Mouse (Mus musculus) regulatory T cell (primary cell): ENCODE data around the gene Iqsec1.

Source experiments
- in situ Hi-C: fragments of 300-600 bp; cut with MboI, MseI; formaldehyde crosslinking; loops from one replicate; pipeline ENCODE4 v1.15.1; 2025; ENCODE audit warnings: high pct_unique_total_duplicates

Gene Iqsec1

DNA sequence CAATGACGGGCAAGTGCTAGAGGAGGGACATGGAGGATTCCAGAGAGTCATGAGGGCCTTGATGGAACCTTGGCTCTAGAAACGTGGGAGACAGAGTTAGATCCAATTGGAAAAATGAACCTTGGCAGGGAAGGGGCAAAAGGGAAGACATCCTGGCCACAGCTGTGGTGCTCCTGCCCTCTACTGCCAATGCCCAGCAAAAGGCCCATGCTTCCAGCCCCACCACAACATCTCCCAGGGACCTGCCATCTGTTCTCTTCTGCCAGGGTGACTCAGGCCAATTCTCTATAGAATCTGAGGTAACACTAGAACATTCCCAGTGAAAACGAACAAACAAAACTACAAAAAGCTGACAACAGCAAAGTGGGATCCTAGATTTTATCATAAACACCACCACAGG is 173.1 kb downstream of the Iqsec1 start:
- in situ Hi-C loops: no loop called here

DNA sequence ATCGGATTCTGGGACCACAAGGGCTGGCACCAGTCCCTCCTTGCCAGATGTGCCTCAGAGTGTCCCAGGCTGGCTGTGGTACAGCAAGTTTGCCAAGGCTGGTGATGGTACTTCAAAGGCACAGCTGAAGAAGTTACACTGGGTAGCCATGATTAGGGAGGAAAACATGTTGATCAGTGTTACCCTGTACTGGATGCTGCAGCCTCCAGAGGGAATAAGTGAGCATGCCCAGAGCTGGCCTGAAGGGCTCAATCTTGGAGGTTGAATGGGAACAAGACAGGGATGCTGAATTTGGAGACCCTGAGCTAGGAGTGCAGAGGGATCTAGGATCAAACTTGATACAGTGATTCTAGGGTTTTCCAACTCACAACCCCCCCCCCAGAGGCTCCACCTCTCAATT is 175.0 kb downstream of the Iqsec1 start:
- in situ Hi-C loops: no loop called here

DNA sequence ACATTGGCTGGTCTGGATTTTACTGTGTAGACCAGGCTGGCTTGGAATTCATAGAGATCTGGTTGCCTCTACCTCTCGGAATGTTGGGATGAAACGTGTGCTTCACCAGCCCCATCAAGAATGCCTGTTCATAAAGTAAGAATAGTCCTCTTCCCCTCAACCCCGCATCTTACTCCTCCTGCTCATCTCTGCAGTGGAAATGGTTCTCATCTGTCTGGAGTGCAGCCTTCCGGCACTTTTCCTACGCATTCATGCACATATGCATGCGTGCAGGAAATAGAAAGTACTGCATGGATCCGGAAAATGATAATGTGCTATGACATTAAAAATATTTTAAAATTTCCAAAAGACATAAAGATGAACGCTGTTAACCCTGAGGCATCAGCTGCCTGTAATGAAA is 175.9 kb downstream of the Iqsec1 start:
- in situ Hi-C loops: no loop called here

DNA sequence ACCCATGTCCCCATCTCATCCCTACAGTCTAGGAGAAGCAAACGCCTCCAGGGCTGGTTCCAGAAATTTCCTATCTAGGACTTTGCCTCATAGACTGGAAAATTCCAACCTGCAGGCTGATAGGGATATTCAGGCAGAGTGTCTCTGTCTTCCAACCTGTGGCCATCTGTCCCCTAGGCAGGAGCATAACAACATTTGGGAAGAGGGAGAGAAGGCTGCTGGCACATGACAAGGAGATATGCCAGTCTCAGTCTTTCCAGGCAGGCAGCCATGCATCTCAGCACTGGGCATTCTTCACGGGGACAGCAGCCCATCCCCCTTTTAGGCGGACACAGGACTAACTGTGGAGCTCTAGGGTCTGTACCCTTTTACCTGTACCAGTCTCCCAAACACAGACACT is 176.4 kb downstream of the Iqsec1 start:
- in situ Hi-C loops: no loop called here

DNA sequence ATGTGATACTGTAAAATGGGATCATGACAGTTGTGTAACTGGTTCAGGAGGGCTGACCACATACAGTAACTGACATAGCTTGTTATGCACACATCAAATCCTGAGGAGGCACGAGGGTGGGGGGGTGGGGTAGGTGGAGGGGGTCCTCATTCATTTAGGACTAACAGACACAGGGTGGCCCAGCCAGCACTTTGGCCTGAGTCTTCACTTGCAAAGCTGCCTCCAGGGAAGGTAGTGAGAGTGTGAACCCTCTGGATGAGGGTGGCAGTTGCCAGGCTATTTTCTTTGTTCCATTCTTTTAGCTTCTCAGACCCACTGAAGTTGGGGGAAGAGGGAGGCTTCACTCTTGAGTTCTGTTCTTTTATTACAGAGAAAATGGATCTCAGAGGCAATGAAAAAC is 177.9 kb downstream of the Iqsec1 start:
- in situ Hi-C loops: no loop called here

DNA sequence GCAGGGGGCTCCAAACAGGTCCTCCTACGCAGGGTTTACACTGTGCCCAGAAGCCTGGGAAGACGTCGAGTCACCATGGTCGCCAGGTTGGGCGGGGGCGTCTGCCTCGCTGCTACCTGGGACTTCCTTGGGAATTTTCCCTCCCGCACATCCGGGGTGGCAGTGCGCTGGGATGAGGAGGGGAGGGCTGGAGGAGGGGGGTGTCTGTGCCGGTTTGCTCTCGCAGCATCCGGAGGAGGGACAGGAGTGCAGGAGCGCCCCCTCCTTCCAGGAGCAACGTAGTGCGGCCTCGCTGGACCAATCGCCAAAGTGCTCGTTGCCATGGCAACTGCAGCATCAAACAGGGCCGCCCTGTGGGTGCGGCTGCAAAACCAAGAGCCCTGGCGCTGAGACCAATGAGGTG is 178.5 kb downstream of the Iqsec1 start:
- in situ Hi-C loops: no loop called here

DNA sequence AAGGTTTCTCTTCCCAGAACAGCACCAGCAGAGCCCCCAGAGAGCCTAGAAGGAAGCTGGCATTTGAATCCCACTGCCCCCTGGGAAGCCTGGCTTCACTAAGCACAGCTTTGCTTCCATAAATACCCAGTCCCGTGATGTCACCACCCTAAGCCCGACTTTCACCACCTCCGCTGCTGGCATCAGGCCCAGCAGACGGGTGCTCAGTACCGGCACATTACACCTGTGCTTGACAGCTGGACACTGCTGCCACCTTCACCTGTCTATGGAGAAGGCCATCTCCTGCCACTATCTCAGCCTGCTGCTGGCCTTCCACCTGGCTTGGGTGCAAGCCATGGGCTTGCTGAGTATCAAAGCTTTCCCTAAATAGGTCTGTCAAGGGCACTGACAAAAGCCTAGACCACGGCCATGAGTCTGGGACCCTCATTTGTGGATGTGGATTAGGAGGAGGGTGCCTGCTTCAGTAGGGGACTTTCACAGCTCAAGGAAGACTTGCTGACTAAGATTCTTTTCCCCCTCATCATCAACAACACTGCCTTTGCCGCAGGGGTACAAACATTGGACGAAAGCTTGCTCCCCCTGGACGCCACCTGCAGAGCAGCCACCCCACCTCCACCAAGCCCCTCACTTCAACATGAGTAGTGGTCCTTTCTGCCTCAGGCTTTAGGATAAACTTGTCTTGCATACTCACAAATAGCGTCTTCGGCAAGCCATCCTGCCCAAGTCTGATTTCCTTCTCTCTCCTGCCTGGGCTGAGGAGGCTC is 179.2 kb downstream of the Iqsec1 start:
- in situ Hi-C loops: no loop called here

DNA sequence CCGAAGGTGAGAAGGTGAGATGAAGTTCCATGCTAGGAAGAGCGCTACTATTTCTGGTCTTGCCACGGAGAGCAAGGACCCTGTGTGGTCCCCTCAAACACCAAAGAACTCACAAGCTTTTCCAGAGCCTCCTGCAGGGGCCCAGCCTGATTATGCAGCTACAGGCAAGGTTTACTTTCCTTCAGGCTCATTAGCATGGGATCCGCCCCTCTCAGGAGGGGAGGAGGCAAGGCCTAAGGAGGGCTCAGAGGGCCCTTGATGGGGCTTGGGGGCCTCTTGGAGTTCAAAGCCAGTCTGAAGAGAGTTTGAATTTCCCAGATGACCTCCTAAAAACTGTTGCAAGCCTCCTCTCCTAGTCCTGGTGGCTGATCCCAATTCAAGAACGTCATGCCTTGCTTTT is 179.9 kb downstream of the Iqsec1 start:
- in situ Hi-C loops: no loop called here

DNA sequence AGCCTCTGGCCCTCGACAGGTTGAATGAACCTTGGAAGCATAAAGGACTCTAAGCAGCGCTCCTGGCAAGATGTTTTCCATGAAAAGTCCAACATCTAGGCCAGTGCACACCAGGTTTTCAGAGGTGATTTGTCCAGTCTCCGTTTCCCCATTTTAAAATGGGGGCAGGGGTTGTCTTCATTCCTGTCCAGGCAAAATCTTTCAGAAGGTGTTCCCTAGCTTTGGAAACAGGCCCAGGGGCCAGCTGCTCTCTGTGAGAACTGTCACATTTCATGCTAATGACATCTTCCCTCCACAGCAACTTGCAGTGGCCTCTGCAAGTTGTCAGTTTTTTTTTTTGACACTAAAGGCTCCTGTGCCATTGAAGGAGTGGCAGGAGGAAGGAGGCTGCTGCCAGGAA is 180.4 kb downstream of the Iqsec1 start:
- in situ Hi-C loops: no loop called here

DNA sequence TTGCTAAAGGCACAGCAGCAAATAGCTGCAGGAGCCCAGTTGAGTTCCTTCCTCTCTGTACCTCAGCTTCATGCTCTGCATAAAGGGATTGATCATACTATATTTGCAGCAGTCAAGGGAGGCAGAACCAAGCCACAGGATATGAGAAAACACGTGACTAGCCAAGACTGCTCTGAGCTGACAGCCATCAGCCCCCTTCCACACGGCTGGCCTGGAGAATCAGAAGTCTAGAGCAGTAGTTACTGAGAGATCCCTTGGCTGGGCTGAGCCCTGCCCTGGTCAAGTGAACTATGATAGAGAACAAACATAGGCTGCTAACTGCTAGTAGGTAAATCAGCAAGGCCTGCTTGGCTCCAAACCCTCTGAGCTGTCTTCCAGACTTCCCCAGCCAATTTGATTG is 180.9 kb downstream of the Iqsec1 start:
- in situ Hi-C loops: no loop called here

DNA sequence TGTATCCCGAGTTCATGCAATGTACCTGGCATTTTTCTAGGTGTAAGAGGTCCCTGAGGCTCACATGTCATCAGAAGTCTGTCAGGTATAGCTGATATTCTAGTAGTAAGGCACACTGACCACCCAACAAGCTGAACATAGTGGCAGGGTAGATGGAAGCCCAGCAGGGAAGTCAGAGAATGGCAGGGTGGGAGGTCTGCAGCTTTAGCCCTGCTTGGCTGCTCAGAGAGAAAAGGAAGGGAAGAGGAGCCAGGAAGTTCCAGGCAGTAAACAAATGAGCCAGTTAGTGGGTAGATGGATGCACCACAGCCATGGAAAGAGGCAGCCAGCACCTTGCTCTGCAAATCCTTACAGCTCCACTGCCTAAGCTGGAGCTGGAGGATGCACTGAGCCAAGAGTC is 181.7 kb downstream of the Iqsec1 start:
- in situ Hi-C loops: no loop called here

DNA sequence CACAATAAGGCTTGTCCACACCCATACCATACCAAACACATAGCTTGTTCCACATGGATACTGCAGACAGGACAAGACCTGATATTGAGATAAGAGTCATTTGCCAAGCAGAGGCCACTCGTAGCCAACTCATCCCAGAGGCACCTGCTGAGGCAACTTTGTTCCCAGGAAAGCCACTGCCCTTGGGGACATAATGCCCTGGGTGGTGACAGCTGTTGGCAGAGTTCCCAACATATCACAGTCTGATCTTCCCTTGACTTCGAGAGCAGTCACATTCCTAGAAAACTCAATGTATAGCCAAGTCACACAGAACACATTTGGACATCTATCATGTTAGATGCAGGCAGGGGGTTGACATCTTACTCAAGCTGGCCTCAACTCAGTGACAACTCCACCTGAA is 183.4 kb downstream of the Iqsec1 start:
- in situ Hi-C loops: no loop called here

DNA sequence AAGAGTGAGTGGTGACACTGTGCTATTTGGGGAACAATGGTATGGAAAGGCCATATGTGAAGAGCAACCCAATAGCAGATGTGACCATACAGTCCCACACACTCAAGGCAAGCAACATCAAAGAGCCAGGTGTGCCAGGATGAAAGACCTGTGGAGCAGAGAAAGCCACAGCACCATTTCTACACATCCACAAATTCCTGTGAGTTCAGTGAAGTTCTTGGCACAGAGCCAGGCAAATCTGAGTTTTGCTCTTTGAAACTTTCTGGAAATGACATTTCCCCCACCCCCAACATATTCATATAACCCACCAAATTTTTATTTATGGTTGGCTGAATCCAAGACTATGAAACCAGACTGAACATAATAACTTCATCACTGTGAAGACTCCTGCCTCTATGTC is 183.8 kb downstream of the Iqsec1 start:
- in situ Hi-C loops: no loop called here

DNA sequence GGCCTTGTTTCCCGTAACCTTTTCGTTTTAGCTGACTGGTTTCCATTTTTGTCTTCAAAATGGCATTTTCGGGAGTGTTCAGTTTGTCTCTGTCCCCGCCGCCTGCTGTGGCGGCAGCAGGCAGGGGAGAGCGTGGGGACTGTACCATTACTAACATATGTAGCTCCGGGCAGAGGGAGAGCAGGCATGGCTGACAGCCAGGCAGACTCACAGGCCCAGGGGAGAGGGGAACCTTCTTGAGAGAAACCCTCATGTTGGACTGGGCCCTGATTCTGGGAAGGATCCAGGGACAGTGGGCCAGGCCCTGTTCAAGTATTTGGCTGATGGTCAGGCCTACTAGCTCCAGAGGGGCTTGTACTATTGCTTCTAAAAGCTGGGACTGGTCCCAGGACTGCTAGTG is 185.9 kb downstream of the Iqsec1 start:
- in situ Hi-C loops: no loop called here

DNA sequence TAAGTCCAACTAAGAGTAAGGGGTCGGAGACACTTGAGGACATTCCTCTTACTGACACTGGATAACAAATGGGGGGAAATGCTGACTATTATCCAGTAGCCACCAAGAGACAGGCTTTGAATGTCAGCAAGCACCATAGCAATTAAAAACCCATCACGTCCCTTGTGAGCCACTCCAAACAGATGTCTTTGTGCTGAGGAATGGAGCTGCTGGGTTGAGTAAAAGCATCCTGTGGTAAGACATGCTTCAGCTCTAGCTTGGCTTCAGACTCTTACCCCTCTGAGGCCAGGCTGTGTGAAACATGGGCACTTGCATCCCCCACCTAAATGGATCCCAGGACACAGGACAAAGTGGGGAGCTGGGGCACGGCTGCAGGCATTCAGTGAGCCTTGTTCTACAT is 186.4 kb downstream of the Iqsec1 start:
- in situ Hi-C loops: no loop called here

DNA sequence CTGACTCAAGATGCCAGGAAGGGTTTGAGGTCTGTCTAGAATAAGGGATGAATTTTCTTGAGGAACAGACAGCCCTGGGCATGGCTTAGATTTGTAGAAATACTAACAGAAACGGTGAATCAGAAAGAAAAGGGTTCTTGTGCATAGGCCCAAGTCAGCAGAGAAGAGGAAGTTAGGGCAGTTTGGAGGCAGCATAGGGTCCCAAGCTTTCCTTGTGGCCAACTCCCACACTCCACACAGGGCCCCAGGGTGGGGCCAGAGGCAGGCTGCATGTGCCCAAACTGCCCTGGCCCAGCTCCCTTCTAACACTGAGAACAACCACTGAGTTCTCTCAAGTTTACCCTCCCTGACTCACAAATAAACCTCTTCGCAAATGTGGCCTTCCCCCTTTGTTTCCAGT is 187.7 kb downstream of the Iqsec1 start:
- in situ Hi-C loops: no loop called here

DNA sequence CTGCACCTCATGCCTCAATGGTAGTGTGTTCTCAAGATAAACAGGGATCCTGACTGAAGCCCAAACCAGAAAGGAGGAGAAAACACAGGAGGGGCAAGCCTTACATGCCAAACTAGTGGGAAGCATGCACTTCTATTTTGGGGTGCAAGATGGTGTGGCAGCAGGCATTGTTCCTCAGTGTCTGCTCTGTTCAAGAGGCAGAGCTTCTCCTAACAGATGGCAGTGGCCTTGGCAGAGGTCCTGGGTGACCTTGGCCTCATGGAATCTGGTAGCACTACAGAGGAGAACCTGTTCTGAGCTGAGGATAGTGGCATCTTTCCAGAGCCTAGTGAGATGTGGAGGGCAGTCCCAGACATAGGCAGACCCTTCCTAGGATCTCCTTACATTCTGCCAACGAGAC is 189.4 kb downstream of the Iqsec1 start:
- in situ Hi-C loops: no loop called here

DNA sequence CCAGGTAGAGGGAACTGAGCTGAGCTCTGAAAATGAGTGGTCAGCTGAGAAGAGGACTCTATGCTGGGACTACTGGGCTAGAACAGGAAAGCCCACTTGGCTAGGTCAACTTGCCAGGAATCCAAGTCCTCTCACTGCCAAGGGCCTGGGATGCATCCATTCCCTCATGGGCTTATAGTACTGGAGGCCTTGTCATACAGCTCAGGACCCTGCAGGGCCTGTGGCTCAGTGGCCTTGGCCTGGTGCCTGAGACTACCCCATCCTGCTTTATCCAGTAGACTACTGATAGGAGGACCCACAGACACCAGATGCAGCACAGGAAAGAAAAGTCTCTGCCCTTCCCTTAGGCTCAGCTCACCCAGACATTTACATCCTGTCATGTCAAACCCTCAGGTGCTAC is 190.3 kb downstream of the Iqsec1 start:
- in situ Hi-C loops: no loop called here

DNA sequence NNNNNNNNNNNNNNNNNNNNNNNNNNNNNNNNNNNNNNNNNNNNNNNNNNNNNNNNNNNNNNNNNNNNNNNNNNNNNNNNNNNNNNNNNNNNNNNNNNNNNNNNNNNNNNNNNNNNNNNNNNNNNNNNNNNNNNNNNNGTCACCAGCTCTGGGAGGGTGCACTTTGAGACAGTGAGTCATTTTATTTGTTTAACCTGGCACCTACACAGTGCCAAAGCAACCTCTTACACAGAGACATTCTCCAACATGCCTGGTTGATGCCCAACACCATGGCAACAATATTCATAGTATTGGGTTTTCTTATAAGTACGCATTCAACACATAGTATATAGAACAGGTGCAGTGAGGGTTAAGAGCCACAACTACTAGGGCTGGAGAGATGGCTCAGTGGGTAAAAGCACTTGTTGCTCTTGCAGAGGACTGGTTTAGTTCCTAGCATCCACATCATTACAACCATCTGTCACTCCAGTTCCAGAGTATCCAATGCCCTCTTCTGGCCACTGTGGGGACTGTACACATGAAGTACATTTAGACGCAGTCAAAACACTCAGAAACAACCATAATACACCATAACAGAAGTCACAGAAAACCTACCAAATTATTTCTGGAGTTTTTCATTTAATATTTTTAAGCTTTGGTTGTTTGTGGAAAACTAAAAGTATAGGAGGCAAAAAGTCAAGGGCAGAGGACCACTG is 191.4 kb downstream of the Iqsec1 start:
- in situ Hi-C loops: no loop called here

DNA sequence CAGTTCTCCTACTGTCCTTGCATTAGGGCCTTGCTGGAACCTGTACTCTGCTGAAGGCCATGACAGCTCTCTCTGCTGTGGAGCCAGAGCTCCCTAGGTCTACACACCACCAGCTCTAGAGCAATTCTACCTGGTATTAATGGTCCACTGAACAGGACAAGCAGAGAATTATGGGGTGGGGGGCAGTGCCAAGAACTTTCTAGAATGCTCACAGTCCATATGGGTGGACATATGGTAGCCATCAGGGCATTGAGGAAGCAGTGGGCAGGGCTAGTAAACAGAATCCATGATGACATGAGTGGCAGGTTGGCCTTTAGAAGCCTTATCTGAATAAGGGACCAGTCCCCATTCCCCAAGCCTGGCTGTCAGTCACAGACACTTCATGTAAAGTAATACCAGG is 197.6 kb downstream of the Iqsec1 start:
- in situ Hi-C loops: no loop called here

DNA sequence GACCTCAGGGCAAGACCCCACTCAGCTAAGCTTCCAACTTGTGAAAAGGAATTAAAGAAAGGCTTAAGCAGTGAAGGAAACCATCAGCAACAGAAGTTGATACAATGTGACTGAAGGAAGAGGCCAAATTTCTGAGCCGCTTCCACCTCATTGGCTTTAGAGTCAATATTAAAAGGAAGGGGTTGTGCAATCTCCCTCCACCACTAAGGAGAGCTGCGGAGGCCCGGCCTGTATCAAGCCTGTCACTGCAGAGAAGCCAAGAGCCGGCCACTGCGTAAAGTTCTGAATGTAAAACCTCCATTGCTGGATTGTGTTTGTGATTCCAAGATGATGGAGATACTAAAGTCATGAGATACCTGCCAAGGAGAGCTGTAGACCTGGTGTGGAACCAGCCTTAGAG is 199.0 kb downstream of the Iqsec1 start:
- in situ Hi-C loops: no loop called here

DNA sequence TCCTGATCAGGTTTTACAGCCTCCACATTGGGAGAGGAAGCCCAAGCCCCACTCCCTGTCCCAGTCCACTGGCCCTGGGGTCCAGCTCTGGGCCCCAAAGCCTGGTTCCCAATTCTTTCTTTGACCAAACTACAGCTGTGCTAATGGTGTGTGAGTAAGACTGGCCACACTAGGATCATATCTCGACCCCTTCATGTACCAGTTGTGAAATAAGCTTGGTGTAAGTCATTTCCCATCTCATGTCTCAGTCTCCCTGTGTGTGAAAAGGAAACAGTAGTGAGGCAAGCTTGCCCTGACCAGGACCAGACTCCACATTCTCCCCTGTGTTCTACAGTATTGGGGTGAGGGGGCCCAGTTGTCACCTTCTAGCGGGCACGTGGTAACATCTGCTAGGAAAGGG is 200.9 kb downstream of the Iqsec1 start:
- in situ Hi-C loops: no loop called here

DNA sequence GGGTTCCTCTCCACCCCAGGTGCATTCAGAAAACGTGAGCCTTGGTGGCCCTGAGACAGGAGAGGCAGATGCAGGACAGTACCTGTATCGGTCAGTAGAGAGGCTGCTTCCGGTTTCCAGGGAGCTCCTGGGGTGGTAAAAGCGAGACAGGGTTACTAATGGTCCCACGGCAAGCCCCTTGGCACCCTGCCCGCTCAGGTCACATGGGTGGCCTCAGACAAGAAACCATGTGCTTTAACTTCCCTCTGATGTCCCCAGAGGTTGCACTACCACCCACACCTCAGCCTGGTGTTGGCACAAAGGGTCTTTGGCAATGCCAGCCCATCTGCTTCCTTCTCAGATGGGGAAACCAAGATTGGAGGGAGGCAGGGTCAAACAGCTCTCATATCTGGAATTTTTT is 201.4 kb downstream of the Iqsec1 start:
- in situ Hi-C loops: no loop called here

DNA sequence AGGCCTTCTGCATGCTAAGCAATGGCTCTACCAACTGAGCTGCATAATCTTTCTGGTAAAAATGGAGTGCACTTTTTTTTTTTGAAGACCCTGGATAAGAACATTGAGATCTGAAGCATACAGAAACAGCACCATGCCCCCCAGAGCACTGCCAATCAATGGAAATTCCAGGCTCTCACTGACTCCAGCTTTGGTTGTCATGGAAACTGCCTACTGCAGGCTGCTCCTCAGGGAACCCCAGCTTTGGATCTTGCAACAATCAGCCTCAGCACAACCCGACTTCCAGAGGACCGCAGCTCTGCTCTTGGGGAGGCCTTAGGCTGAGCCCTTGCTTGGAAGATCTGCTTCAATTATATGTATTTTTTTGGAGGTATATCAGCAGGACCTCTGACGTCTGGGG is 201.9 kb downstream of the Iqsec1 start:
- in situ Hi-C loops: no loop called here
